Mouse (Mus musculus) ovary, postnatal 10 days (tissue): ENCODE data around the gene Tlk2.

ENCODE experiments used
- DNase-seq: peaks from one replicate; pipeline ENCODE4 v3.0.0; 2022; ENCODE audit warnings: low spot score

The Tlk2 gene

DNA sequence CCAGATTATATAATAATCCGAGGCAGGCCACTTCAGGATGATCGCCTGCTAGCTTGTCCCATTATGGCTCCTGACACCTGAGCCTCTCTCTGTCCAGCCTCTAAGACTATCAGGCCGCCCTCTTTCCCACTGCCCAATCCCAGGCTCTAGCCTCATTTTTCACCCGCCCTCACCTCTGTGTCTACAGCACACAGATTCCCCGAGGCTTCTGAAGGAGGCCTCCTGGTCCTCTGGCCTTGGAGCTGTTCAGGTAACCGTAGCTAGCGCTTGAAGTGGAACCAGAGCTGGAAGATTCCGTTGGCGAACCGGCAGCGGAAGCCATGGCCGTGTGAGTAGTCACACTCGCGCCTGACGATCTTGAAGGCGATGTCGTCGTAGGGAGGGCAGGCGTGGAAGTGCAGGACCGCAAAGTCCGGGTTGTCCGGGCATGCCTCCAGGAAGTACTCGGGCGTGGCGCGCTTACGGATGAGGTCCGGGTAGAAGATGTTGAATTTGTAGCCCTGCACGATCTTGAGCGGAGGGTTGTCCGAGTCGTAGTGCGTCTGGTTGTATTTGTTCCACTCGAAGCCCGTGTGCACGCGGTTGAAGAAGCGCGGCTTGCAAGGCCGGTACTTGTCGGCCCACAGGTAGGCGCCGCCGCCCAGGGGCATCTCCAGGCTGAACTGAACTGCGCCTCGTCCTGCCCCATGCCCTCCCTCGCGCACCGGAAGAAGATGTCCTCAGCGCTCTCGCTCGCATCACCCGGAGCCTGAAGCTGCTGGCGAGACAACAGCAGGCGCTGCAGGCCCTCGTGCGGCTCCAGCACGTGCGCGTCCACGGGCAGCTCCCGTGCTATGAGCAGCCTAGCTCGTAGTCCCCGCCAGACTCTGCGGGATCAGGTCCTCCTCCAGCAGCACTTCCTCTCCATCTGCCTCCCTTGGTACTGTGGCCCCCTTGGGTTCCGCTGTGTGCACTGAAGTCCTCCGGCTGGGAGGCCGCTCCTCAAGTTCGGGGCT, 13.8 kb upstream of the Tlk2 start:
- DNase-seq, result no peak

DNA sequence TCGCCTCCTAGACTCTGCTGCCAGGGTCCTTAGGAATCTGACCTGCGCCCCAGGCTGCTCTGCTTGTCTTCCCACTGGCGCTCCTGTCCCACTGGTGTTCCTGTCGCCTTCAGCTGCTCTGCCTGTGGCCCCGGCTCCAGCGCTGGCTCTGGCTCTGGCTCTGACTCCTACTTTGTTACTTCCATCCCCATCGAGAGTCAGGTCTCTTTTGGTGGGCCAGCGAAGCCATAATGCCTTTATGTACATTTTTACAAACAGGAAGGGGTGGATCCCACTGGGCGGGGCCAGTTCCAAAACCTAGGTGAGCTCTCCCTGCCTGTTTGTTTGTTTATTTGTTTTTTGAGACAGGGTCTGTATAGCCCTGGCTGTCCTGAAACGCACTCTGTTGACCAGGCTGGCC, 11.8 kb upstream of the Tlk2 start:
- no peak for DNase-seq

GRCm38 (mm10) chr11:105179523-105179922, 916 bp downstream of the Tlk2 start:
- DNase-seq, result no peak

DNA sequence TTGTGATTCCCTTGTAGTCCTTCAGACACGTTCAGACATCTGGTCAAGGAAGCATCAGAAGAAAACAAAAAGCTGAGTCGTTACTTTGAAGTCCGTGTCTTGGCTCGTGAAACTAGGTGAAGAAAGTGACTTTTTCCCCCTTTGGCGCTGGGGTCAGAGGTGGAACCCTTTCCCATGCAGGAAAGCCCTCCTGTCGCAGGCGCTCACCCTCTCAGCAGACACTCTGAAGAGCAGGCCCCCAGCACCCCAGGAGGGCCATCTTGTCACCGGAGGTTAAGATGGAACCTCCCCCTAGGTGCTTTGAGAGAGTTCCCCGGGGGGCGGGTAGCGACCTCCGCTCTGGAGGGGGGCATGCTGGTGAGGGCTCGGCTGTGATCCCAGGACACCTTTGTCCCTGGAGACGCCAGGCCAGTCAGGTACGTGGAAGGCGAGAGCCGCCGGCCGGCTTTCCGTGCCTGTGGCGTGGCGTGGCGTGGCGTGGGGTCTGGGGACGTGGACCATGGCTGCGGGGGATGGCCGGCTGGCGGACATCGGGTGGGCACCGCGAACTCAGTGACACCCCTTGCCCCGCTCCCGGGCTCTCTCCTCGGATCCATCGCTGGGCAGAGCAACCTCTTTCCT, 2.0 kb downstream of the Tlk2 start:
- peak; percentile 24 for DNase-seq

- DNase-seq, result peak; percentile 88
These were observed 2.6 kb downstream of the Tlk2 start for GRCm38 (mm10) chr11:105181126-105181637.

GRCm38 (mm10) chr11:105181689-105182460, 3.3 kb downstream of the Tlk2 start:
- peak; percentile 53 for DNase-seq

DNA sequence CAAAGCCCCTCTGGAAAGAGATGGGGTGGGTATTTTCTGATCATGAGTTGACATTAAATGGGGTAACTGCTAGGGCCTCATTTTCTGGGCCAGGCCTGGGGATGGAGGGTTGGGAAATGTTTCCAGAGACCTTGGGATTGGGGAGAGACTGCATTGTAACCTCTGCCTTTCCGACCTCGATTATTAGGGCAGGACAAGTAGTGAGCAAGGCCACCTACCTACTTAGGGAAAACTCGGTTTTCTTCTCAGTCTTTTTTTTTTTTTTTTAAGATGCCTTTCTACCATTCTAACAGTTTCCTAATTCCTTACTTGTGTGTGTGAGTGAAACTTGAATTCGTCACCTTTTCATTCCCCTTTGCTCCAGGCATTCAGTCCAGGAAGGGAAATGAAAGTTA, 3.9 kb downstream of the Tlk2 start:
- DNase-seq, result no peak

DNA sequence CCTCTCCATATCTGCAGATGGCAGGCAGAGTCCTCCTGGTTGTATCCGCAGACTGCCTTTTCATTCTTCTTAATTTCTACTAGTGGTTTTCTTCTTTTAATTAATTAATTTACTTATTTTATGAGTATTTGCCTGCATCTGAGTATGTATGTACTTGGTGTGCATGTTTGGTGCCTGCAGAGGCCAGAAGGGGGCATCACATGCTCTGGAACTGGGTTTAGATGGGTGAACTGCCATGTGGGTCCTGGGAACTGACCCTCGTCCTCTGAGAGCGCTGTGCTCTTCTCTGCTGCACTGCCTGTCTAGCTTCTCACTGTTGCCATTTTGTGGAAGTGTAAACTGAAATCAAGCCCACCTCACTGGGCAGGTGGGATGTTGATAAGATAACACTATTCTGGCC, 6.1 kb downstream of the Tlk2 start:
- DNase-seq, result no peak

DNA sequence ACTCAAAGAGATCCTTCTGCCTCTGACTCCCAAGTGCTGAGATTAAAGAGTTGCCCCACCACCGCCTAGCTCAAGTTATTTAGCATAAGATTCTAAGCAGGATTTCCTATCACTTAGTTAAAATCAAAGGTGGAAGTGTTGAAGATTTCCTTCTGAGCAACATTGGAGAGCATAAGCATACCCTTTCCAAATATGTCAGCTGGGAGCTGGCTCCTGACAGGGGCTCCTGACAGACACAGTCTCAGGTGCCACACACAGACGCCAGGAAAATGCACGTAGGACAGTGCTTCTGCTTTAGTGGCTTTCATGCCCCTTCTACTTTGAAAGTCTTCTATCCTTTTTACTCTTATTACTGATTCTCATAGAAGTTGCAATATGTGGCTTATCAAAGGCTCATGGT, 13.6 kb downstream of the Tlk2 start:
- no peak for DNase-seq

DNA sequence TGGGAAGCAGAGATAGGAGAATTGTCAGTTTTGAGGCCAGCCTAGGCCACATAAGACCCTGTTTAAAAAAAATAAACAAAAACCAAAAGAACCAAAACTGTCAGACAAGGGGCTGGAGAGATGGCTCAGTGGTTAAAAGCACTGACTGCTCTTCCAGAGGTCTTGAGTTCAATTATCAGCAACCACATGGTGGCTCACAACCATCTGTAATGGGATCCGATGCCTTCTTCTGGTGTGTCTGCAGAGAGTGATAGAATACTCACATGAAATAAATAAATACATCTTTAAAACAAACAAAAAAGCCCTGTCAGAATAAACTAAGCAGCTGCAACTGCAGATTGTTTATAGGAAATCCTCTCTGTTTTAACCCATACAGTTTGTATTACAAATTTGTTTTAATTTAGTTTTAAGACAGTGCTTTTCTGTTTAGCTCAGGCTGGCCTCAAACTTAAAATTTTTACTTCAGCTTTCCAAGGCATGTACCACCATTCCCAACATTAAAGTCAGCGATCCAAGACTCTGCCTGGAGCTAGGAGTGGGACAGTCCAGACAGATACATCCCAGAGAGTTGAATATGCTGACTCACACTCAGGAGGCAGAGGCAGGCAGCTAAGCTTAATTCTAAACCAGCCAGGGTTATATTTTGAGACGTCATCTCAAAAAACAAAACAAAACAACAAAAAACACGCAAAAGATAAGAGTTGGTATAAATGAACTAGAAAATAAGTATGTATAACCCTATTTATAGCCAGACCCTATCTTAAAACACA, 18.5 kb downstream of the Tlk2 start:
- no peak for DNase-seq

DNA sequence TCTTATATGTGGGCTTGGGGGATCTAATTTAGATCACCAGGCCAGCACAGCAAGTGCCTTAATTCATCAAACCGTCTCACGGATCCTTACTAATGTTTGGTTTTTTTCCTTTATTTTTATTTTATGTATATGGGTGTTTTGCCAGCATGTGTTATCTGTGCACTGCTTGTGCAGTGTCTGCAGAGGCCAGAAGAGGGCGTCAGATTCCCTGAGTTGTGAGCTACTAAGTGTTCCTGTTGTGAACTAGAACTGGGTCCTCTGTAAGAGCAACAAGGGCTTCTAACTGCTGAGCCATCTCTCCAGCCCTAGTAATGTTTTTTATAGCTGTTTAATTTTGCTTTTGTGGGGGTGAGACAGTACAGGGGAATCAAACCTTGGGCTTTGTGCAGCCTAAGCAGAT, 23.8 kb downstream of the Tlk2 start:
- no peak for DNase-seq

DNA sequence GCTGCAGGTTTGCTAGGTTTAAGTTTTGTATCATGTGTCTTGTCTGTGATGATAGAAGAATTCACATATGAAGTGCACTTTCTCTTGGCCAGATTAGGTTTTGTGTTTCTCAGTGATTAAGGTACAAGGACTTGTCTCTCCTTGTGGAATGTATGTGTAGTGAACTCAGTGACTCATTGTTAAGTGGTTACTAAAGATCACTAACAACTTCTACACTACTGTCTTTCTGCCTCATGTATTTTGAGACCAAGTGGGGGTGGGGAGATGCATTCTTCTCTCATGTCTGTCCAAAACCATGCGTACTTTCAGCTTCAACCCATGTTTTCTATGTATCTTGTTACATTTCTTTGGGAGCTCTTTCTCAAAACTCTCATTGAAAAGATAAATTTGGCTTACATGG, 31.4 kb downstream of the Tlk2 start:
- DNase-seq, result no peak

- no peak for DNase-seq
These were observed 35.6 kb downstream of the Tlk2 start for GRCm38 (mm10) chr11:105214257-105214656.

GRCm38 (mm10) chr11:105217771-105218170, 39.2 kb downstream of the Tlk2 start:
- DNase-seq, result no peak

DNA sequence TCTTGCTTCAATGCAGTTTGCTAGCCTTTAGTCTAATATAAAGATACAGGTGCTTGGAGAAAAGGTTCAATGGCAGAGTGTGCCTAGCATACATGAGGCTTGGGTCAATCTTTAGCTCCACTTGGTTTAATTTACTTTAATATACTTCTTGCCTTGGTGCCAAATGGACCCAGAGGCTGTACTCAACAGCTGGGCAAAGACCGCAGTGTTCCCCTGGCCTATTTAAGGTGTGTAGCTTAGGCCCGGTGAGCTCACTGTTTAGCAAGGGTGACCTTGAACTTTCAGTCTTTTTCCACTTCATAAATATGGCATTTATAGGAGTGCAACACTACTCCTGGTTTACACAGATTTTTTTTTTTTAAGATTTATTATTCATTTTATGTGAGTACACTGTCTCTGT, 55.9 kb downstream of the Tlk2 start:
- no peak for DNase-seq

- no peak for DNase-seq
These were observed 62.4 kb downstream of the Tlk2 start for GRCm38 (mm10) chr11:105240991-105241390.

- no peak for DNase-seq
These were observed 67.8 kb downstream of the Tlk2 start for GRCm38 (mm10) chr11:105246369-105246768.

DNA sequence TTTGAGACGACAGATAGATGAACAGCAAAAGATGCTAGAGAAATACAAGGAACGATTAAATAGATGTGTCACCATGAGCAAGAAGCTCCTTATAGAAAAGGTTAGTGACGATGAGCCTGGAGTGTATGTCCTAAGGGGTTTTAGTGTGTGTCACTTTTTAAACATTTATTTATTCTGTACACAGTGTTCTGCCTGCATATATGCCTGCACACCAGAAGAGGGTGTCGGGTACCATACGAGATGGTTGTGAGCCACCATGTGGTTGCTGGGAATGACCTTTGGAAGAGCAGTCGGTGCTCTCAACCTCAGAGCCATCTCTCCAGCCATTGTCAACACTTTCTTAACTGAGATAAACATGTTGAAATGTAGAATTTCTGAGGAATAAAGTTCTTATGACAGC, 68.2 kb downstream of the Tlk2 start:
- DNase-seq, result no peak

DNA sequence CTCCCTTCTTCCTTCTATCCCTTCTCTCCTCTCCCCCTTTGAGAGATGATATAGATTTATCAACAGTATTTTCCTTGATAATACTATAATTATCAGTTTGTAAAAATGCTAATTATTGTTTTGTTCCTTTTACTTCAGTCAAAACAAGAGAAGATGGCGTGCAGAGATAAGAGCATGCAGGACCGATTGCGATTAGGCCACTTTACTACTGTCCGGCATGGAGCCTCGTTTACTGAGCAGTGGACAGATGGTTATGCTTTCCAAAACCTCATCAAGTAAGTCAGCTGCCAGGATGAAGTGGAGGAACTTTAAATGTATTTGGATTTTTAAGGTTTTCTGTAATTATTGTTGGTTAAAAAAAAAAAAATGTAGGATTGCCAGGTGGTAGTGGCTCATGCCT, 68.7 kb downstream of the Tlk2 start:
- no peak for DNase-seq

DNA sequence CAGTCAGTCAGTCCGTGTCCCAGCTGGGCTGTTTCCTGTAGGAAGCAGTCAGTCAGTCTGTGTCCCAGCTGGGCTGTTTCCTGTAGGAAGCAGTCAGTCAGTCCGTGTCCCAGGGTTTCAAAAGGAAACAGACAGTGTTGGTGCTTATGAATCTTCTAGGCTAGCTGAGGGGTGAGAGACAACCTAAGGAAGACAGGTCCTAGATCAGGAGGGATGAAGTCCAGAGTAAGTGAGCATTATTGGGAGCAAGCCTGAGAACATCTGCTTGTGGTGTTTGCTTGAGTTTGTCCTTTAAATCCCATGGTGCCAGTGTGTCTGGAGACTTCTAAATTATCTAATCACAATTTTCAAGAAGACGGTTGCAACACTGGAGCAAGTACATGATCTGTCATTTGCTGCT, 81.1 kb downstream of the Tlk2 start:
- DNase-seq, result no peak

DNA sequence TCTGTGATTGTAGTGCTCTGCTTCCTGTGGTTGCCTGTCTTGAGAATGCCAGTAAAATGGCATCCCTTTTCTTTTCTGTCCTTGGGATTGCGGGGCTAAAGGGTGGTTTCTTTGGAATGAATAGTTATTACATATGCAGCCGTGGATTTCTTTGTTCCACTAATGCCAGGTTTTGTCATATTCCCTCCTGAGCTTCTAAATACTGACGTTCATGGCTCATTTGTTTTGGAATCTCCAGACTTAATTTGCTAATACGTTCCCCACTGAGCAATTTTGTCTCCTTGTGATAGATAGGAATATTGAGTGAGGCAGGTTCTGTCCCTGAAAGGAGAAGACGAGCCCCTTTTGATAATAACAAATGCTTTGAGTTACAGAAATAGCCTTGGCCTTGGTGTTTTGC, 82.5 kb downstream of the Tlk2 start:
- DNase-seq, result no peak
